Mouse (Mus musculus) ES-Bruce4 (cell line): Measurements from ENCODE around the gene Ugcg.

Experiments used
- EP300 ChIP-seq: IDR thresholded peaks from 2 replicates; pipeline ENCODE4 v1.6.1; 2011; ENCODE audit warnings: low read depth, low read length; ENCODE audit not compliant: insufficient read depth
- POLR2A ChIP-seq: IDR thresholded peaks from one replicate; pipeline ENCODE4 v1.8.1; 2011; ENCODE audit warnings: low read length; ENCODE audit not compliant: insufficient read depth

GRCm38 (mm10) chr4:59149043-59149442 lies 40.0 kb upstream of the Ugcg start:
- no peak for TF ChIP-seq EP300
- no peak for TF ChIP-seq POLR2A
